Mouse (Mus musculus): ENCODE results near the gene Spns2.
A peak's percentile ranks its signal among the peaks of the same experiment; 100 is the strongest.

The Spns2 gene

GRCm38 (mm10) chr11:72489881-72490301 is at the start of gene Spns2:
Spns2 (minus strand) TSS chr11:72489904.
- peak; percentile 88 for DNase-seq (ENCODE audit: low read depth, low spot score)

GRCm38 (mm10) chr11:72538811-72539210 is 49.1 kb upstream of the Spns2 start:
- no peak for DNase-seq (ENCODE audit: low read depth, low spot score)

GRCm38 (mm10) chr11:72538037-72538755 is 48.5 kb upstream of the Spns2 start:
- DNase-seq (ENCODE audit: low read depth, low spot score), result peak; percentile 36

- peak; percentile 53 for DNase-seq (ENCODE audit: low read depth, low spot score)
Observed at GRCm38 (mm10) chr11:72537503-72537902, 47.8 kb upstream of the Spns2 start.

- DNase-seq (ENCODE audit: low read depth, low spot score), result no peak
Observed at GRCm38 (mm10) chr11:72535519-72535918, 45.8 kb upstream of the Spns2 start.

- no peak for DNase-seq (ENCODE audit: low read depth, low spot score)
Observed at GRCm38 (mm10) chr11:72532890-72533289, 43.2 kb upstream of the Spns2 start.

GRCm38 (mm10) chr11:72531632-72532031 is 41.9 kb upstream of the Spns2 start:
- DNase-seq (ENCODE audit: low read depth, low spot score), result no peak

- DNase-seq (ENCODE audit: low read depth, low spot score), result no peak
Observed at GRCm38 (mm10) chr11:72531144-72531543, 41.4 kb upstream of the Spns2 start.

- peak; percentile 47 for DNase-seq (ENCODE audit: low read depth, low spot score)
Observed at GRCm38 (mm10) chr11:72526190-72526589, 36.5 kb upstream of the Spns2 start.

- DNase-seq (ENCODE audit: low read depth, low spot score), result no peak
Observed at GRCm38 (mm10) chr11:72523711-72524110, 34.0 kb upstream of the Spns2 start.

- peak; percentile 63 for DNase-seq (ENCODE audit: low read depth, low spot score)
Observed at GRCm38 (mm10) chr11:72522616-72523041, 32.9 kb upstream of the Spns2 start.

- peak; percentile 83 for DNase-seq (ENCODE audit: low read depth, low spot score)
Observed at GRCm38 (mm10) chr11:72521598-72522541, 32.2 kb upstream of the Spns2 start.

GRCm38 (mm10) chr11:72519895-72520294 is 30.2 kb upstream of the Spns2 start:
- DNase-seq (ENCODE audit: low read depth, low spot score), result no peak

- DNase-seq (ENCODE audit: low read depth, low spot score), result no peak
Observed at GRCm38 (mm10) chr11:72519189-72519588, 29.5 kb upstream of the Spns2 start.

- no peak for DNase-seq (ENCODE audit: low read depth, low spot score)
Observed at GRCm38 (mm10) chr11:72518449-72518848, 28.7 kb upstream of the Spns2 start.

- no peak for DNase-seq (ENCODE audit: low read depth, low spot score)
Observed at GRCm38 (mm10) chr11:72514967-72515366, 25.3 kb upstream of the Spns2 start.

- no peak for DNase-seq (ENCODE audit: low read depth, low spot score)
Observed at GRCm38 (mm10) chr11:72508651-72509050, 18.9 kb upstream of the Spns2 start.

- DNase-seq (ENCODE audit: low read depth, low spot score), result peak; percentile 96
Observed at GRCm38 (mm10) chr11:72507651-72508050, 17.9 kb upstream of the Spns2 start.

GRCm38 (mm10) chr11:72504016-72504797 is 14.5 kb upstream of the Spns2 start:
- DNase-seq (ENCODE audit: low read depth, low spot score), result no peak

GRCm38 (mm10) chr11:72503501-72503921 is 13.8 kb upstream of the Spns2 start:
- no peak for DNase-seq (ENCODE audit: low read depth, low spot score)

GRCm38 (mm10) chr11:72502236-72502635 is 12.5 kb upstream of the Spns2 start:
- DNase-seq (ENCODE audit: low read depth, low spot score), result no peak

Measured in skeletal muscle tissue, adult 2 months (tissue).